Mouse (Mus musculus) frontal cortex, postnatal 36 days (tissue): ENCODE measurements around the gene Nek11.

Source experiments
- DNase-seq, 2 experiments: peaks; one replicate each; pipeline ENCODE4 v3.0.0; 2022; ENCODE audit warnings: low spot score in 2 of 2

Gene Nek11

DNA sequence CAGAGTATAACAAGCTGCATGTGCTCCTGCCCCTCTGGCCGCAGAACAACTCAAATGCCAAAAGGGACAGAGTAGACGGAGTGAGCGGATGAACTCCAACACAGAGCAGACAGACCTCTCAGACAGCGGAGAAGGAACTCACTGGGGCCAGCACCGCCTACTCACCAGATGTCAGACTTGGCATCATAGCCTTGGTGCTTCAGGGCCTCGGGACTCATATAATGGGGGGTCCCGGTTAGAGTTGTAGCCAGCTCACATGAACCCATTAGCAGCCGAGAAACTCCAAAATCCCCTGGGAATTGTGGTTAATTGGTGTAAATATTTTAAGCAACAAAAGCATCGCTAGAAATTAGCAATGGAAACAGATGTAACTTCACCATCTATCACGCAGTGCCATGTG, 82.1 kb downstream of the Nek11 start:
- DNase-seq: no peak

DNA sequence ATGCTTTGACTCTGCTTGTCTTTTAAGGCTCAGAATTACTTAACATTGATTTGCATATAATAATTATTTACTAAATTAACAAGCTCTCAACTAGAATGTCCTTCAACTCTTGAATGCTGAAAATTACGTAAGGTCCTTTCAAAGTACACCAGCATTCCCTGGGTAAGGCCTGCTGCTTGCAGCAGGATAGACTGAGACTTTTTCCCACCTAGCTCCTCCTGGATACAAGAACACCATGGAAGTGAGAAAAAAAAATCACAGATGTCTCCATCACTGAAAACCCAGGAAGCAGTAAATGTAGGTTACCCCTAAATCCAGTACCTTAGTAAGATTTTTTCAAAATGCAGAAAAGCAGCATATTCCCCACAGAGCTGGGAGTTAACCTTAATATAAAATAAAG, 82.6 kb downstream of the Nek11 start:
- no peak for DNase-seq

DNA sequence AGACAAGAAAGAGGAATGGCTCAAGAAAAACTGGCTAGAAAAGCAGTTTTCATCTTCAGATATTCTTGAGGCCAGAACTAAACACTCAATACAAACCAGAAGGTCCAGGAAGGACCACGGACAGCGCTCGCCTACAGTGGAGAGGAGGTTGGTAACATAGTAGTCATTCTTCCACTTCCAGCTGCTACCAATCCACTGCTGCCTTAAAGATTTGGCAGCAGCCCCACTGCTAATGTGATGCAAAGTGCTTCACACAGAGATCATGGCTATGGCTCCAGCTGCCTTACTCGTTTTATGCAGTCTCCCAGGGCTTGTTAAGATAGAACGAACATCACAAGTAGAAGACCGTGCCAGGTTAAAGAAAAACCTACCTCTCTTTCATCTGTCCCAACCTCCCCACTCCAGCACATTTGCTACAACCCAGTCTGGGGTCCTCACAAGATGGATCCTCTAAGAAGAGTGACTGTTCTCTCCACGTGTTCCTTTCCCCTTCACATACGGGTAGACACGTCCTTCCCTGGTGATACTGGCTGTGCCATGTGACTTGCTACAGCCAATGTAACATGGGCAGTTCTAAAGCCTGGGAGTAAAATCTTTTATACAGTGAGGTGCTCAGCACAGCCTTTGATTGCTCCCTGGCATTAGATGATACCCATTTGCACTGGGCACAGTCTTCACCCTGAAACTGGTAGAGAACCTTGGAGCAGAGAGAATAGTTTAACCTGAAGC, 85.6 kb downstream of the Nek11 start:
- DNase-seq: peak; percentile 58 to 74

DNA sequence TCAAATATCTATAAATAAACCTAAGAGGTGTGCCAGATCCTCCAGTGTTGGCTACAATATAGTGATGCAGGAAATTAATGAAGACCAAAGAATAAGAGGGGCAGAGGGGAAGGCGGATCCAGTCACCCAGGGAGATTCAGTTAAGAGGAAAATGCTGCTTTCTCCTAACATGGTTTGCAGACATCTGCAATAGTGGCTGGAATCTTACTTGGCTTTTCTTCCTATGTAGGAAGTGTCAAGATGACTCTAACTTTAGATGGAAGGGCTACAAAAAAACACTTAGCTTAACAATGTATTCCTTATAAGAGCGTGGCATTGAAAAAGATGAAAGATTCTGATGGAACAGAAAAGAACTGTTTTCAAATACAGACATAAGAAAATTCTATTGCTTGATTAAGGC, 89.3 kb downstream of the Nek11 start:
- DNase-seq: no peak

DNA sequence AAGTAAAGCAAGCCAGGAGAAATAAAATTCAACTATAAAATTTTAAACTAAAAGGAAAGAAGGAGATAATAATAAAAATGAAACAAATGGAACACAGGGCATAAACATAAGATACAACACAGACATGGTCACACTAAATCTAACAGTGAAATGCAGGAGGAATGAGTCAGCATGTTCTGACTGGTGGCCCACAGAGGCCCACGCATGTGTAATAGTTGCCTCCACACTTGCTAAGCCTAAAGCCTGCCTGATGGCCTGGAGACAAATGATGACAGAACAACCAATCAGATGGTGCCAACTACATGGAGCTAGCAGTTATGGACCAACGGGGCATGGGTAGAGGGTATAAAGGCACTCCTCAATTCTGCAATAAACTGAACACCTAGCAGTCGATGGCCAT, 93.1 kb downstream of the Nek11 start:
- DNase-seq: peak in 1 of 2 experiments; percentile 50

DNA sequence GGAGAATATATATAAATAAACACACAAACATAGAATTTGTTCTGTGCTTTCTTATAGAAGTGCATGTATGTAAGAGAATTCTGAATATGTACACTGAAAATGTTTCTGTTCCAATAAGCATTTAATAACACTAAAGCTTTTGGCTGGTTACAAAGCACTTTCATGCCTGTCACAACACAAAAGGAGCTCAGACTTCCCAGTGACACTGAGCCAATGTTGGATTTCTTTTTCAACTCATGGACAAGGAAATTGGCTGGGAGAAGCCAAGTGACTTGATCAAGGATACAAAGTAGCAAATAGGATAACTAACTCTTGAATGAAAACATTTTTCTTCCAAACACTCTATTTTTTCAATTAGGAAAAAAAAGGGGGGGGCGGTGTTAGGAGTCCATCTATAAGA, 93.9 kb downstream of the Nek11 start:
- DNase-seq: no peak

DNA sequence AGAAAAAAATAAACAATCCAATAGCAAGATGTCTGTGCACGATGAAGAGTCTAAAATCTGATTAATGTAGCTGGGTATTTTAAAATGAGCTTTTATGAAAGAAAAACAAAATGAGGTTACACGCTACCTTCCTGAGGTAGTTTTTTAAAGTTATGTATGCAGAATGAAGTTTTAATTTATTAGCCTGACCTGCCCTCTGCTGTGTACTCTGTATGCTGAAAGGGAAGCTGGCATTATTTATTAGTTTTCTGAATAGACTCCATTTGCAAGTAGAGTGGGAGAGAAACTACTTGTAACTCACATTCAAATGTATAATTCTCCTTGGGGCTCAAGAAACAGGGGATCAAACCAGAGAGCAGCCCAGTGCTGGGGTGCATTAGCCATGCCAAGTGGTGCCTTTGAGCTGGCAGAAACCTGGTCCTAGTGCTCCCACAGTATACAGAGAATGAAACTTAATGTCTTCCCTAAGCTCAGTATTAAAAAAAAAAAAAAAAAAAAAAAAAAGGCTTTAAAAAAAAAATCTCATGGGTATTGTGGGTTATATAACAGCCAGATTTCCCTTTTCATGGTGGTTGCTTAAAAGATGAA, 94.5 kb downstream of the Nek11 start:
- no peak for DNase-seq

DNA sequence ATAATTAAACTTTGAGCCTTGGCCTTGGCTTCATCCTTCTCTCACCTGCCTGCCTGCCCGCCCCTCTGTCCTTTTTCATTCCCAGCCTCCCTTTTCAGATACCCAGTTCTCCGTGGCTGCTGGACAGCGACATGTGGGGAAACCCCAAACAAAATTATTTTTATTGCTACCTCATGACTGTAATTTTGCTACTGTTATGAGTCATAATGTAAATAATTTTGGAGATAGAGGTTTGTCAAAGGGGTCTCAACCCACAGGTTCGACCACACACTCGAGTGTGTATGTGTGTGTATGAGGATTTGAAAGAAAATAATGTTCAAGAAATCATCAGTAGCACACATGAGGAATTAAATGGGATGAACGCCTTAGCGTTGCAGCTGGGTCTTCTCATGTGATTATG, 110.7 kb downstream of the Nek11 start:
- no peak for DNase-seq

DNA sequence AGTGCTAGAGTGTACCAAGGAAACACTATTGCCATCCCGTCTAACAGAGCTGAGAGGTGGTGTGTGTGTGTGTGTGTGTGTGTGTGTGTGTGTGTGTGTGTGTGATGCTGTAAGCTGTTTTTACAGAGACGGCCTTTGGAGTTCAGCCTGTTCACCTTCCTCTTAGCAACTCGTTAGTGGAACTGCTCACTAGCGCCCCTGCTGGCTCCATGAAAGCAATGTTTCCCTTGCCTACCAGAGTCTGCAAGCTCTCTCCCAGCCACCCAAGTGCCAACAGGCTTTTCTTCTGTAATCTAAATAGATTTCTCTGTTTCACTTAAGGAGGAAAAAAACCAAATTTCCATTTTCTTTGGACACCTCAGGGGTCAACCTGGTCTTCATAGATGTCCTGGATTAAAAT, 112.6 kb downstream of the Nek11 start:
- no peak for DNase-seq

DNA sequence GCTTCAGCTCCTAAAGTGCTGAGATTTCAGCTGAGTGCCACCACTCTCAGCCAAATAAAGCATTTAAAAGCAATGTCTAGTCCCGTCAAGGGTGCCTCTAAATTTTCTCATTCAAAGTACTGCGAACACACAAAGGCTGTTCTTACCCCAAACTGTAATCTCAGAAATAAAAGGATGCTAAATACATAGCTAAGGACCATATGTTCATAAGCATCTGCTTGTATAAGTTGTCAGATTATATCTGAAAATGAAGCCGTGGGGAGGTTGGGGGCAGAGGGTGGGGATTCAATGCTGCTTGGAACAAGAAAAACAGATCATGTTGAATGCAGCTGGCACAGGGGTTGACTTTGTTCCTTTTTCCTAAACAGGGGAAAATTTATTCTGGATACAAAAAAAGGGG, 120.4 kb downstream of the Nek11 start:
- DNase-seq: peak in 1 of 2 experiments; percentile 51

DNA sequence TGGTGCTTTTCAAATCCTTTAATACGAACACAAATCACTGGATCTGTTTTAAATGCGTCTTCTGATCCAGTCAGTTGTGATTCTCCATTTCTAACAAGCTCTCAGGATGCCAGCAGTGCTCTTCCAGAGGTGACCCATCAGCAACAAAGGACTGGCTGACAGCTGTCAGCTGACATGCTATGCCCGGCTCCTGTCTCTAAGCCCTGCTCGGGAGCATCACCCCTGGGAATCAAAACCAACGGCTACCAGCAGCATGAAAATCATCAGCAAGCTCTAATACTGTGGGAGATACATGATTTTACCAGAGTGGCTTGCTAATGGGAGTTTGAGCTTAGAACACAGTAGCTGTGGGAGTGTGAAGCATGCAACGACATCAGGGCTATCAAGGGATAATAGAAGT, 121.0 kb downstream of the Nek11 start:
- no peak for DNase-seq

DNA sequence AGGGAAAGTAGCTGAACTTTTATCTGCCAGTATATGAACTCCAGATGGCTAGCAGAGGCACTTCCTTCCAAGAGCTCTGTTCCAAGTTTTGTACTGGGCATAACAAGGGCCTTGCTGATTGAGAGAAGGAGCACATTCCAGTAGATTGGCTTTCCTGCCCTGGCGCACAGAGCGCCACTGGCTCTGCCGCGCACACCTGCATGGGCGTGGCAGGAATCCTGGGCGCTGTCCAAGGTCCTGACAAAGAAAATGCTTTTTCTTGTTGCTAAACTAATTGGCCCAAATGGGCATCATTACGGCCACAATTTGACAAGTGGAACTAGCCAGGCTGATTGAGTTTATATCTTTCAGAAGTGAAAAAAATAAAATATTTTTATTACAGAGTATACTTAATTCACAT, 123.1 kb downstream of the Nek11 start:
- no peak for DNase-seq

DNA sequence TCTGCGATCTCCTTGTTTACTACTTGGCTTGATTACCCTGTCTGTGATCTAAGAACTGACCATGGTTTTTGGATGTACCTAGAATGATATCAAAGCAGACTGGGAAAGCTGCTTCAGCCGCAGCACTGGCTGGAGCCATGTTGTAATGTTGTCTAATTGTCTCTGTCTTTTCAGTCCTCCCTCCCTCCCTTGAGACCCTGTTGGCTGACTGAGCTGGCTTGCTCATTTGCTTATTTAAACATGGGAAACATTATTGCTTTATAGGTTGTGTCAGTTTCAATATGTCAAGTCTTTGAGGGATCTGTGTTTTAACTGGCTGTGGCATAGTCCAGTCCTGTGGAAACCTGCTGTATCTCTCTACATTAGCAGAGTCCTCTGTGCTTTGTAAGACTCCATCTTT, 132.2 kb downstream of the Nek11 start:
- no peak for DNase-seq

DNA sequence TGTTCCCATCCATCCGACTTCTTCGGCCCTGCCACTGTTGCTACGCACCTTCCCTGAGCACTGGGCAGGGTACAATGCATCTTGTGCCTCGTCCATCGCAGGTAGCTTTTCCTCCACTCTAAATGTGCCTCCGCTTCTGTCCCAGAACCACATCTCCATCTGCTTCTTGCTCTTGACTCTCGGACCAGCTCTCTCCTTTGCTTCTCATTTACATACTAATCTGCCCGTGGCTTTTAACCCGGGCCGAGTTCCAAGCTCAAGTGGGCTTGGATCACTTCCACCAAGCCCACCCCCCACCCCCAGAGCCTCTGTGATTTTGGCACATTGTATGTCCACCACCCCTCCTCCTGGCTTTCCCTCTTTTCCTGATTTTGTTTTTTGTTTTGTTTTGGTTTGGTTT, 137.7 kb downstream of the Nek11 start:
- DNase-seq: no peak

DNA sequence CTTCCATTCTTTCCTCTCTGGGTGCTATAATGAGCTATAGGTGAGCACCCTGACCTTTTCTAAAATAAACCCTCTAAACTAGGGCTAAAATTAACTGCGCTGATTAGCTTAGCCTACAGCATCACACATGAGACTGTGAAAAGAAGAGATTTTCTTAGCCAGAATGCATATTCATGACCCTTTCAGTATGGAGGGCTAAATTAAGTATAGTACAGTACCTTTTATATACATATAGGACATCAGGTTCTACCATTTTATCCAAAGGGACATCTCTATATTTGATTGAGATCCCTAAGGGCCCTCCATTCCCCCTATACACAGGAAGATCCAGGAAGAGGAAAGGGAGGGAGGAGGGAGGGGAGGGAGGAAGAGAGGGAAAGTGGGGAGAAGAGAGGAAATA, 141.2 kb downstream of the Nek11 start:
- no peak for DNase-seq

DNA sequence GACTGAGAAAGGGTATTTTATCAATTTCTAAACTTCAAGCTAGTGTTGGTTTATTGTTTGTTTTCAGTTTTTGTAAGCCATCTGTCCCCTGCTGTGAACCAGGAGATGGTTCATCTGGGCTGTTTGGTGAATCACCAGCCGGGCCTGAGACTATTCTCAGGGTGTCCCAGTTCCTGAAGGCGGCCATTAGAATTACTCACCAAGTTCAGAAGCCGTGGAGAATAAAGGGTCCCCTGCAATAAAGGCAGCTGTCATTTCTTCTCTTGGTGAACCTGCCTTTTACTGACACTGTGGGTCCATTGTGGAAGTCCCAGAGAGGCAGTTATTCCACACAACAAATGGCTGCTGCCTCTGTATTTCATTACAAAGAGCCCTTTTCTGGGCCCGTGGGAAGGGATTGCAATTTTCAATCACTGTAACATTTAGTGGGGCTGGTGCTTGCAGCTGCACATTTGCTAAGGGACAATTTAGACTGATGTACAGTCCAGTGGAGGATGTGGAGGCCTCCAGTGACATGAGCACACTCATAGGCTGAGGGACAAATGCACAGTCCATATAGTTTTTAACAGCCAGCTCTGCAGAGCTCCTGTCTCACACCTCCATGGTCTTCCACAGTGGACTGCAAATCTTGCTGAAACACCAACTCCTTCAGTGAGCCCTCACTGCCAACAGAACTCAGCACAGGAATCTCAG, 142.8 kb downstream of the Nek11 start:
- peak in 1 of 2 experiments; percentile 16 for DNase-seq

DNA sequence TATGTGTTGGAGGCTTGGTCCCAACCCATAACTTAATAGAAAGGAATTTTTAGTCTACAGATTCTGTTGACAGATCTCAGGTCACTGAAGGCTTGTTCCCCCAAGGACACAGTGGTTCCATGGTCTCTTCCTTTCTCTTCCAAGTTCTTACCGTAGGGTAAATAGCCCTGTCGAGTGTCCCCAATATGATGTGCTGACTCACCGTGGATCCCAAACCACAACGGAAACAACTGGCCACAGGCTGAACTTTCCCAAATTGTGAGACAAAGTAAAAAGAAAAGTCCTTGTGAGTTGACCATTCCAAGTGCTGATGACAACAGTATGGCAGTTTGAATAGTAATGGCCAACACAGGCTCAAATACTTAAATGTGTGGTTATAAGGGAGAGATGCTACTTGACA, 144.1 kb downstream of the Nek11 start:
- DNase-seq: no peak

DNA sequence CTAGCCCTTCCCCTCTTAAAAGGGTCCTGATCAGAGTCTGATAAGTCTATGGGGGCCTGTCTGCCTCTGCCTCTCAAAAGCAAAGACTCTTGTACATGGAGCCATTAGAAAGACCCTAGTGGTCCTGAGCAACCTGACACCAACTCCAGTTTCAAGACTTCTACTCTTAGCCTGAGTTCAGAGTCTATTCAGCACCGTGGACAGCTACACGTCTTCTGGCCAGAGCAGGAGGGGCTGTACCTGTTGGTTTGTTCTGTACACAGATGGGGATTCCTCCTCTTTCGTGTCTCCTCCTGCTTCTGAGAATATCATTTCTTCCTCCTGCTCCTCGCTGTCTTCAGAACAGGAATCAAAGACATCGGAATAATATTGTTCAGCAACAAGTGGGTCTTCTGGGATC, 151.3 kb downstream of the Nek11 start:
- DNase-seq: no peak

DNA sequence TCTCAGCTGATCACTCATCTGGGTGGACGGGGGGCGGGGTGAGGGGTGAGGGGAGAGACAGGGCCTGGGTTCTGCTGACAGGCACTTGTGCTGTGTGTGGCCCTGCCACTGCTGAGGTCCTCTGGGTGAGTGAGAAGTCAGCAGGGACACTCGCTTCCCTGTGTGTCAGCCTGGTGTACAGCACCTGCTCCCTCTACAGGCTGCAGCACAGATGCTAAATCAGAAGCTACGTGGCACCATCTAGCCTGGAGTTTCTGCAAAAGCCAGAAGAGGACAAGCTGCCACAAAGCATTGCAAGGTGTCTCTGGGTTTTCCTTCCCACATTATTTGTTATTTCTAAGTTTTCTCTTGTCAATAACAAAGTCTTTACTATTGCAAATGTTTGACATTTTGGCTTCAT, 180.9 kb downstream of the Nek11 start:
- peak; percentile 9 to 51 for DNase-seq

DNA sequence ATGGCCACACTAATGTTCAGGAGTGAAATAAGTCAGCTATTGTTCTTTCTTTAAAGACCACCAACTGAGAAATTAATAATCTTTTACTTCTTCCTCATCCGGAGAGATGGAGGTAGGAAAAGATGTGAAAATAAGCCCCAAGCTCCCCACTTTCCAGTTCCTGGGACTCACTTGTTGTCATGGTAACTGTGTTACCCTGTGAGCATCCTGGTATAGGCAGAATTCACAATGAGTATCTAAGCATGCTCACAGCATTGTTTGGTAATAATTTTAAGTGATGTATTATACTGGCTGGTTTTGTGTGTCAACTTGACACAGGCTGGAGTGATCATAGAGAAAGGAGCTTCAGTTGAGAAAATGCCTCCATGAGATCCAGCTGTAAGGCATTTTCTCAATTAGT, 195.0 kb downstream of the Nek11 start:
- no peak for DNase-seq

DNA sequence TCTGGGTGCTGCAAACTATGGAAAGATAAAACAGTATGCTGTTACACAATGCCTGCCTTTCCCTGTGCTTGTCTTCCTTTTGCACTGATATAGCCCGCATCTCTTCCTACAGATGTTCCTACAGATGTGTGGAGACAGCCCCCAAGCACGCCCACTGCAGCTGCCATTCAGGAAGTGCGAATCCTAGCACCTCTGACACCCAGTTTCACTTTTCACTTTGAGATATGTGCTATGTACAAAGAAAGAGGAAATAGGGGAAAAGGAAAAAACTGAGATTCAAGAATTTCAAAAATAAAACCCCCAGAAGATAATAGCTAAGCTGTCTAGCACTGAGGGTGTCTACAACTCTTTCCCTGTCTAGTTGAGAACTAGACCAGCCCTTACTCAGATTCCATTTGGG, 208.6 kb downstream of the Nek11 start:
- DNase-seq: peak in 1 of 2 experiments; percentile 8

DNA sequence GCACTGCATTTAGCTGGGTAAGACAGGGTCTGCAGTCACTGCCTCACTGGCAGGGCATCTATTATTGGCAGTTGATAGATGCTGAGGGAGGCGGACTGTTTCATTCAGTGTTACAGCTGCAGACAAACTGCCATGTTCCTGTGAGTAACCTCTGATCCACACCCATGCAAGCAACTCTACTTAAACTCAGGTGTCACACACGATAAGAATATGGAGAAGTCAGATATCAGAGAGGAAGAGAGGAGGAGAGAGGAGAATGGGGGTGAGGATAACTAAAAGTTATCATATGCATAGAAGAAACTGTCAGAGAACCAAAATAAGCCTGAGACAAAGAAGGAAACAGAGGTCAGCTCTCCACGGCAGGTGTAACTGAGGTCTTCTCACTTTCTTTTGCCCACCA, 212.9 kb downstream of the Nek11 start:
- no peak for DNase-seq

DNA sequence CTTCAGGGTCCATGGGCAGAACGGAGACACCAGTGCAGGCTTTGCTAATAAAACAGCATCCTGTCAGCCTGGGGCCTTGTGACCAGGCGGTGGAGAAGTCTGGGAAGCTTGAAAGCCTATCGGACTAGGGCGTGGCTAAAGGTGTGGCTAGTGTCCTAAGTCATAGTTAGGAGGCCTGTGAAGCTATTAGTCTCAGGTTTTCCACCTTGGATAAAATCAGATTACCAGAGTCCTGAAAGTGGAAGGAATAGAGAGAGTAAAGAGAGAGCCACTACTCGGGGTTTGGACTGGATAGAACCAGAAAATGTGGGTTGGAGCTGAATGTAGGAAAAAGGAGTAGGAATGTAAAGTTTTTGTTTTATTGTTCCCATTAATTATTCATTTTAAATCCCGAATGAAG, 250.3 kb downstream of the Nek11 start, which contains the start of gene 1700080E11Rik:
1700080E11Rik (minus strand) TSS at position 101 of the 400 bp plus-strand sequence.
- no peak for DNase-seq
